Mouse (Mus musculus): ENCODE results near the gene Ccdc62. TPM values are rescaled to one million over a fixed set of nuclear protein-coding genes. Genes with fewer than 3 reads are reported as not detected.

Gene Ccdc62
- polyA plus RNA-seq, 1 experiment from 2014 or later: 0.93 TPM

DNA sequence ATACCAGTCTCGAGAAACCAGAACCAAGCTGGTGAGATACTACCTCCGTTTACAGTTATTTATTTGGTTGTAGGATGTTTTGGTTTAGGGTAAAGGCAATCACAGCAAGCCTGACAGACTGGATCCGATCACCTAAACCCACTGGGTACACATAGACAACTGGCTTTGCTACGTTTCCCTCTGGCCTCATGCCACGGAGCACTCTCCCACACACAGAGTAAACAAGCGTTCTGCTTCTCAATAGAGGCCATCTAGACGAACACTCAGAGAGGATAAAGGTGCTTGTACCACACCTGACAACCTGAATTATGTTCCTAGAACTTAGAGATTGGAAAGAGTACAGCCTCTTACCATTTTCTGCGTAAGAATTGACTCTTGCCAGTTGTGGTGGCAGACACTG lies 29.6 kb downstream of the Ccdc62 start:
- 89% methylated on average over 8 of the region's 8 CpGs for WGBS (ENCODE audit: missing documents)
- Histone ChIP-seq H3K4me3 (ENCODE audit: inconsistent target) (no peak overlapping the region), H3K27ac (no peak overlapping the region), H3K79me2 (ENCODE audit: inconsistent target) (no peaks in the 10 kb centered on the region), H3K36me3 (ENCODE audit: inconsistent target) (no peaks in the 10 kb centered on the region)

- Histone ChIP-seq H3K27ac (no peak overlapping the region), H3K36me3 (ENCODE audit: inconsistent target) (no peaks in the 10 kb centered on the region), H3K79me2 (ENCODE audit: inconsistent target) (no peaks in the 10 kb centered on the region), H3K4me3 (ENCODE audit: inconsistent target) (no peak overlapping the region)
- 98% methylated on average over 10 of the region's 12 CpGs for WGBS (ENCODE audit: missing documents)
These were observed 30.6 kb downstream of the Ccdc62 start for GRCm38 (mm10) chr5:123961046-123961445.

GRCm38 (mm10) chr5:123964208-123964607 lies 33.7 kb downstream of the Ccdc62 start:
- Histone ChIP-seq H3K27ac (no peak overlapping the region), H3K4me3 (ENCODE audit: inconsistent target) (no peak overlapping the region), H3K79me2 (ENCODE audit: inconsistent target) (no peaks in the 10 kb centered on the region), H3K36me3 (ENCODE audit: inconsistent target) (no peaks in the 10 kb centered on the region)
- 95% methylated on average over 4 of the region's 4 CpGs for WGBS (ENCODE audit: missing documents)

DNA sequence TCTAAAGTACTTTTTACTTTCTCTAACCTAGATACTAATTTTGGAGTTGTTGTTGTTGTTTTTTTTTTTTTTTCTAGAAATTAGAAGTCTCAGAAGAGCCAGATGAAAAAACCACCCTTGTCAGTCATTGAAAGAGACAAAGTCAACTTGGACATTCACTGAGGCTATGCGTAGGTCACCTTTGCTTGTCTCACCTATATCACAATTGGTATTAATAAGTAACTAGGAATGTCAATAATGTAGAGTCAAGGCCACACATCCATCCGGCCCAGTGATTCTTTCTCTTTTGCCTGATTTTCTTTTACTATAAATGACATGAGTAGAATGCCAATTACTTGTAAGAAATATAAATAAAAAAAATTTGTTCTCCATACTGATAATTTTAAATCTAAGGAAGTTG lies 36.3 kb downstream of the Ccdc62 start:
- Histone ChIP-seq H3K79me2 (ENCODE audit: inconsistent target) (no peaks in the 10 kb centered on the region), H3K36me3 (ENCODE audit: inconsistent target) (no peaks in the 10 kb centered on the region), H3K27ac (no peak overlapping the region), H3K4me3 (ENCODE audit: inconsistent target) (no peak overlapping the region)
- WGBS (ENCODE audit: missing documents): 93% methylated on average over 2 of the region's 2 CpGs

DNA sequence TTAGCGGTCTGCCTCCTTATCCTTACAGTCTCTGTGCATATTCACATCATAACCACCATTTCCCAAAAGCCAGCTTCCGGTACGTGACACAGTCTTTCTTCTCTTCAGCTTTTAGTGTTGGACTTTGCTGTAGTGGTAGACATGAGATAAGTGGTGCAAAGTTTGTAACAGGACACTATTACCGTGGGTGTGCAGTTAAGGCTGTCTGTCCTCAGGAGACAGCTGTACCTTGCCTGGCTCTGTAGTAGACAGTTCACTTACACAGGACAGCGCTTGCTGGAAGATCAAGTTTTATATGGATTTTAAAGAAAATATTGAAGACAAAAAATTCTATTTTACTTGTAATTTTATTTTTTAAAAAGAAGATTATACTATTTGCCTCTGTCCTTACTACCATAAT lies 38.0 kb downstream of the Ccdc62 start:
- Histone ChIP-seq H3K4me3 (ENCODE audit: inconsistent target) (no peak overlapping the region), H3K27ac (no peak overlapping the region), H3K79me2 (ENCODE audit: inconsistent target) (no peaks in the 10 kb centered on the region), H3K36me3 (ENCODE audit: inconsistent target) (no peaks in the 10 kb centered on the region)
- WGBS (ENCODE audit: missing documents): 97% methylated on average over 5 of the region's 5 CpGs

DNA sequence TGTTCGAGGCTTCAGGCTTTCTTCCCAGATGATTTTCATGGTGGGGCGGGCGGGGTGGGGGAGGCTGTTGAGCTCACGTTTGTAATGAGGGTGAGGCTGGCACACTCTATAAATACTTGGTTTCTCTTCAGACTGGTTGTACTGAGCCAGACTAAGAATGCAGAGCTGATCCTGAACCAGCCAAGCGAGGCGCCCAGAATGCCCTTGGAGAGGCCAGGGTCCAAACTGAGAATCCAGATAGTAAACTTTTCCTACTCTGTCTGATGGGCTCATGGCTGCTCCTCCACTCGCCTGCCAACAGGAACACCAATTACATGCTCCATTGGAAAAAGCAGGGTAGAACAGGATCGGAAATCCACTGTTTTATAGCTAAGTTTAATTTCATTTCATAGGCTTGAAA lies 38.7 kb downstream of the Ccdc62 start:
- Histone ChIP-seq H3K27ac (no peak overlapping the region), H3K36me3 (ENCODE audit: inconsistent target) (no peaks in the 10 kb centered on the region), H3K4me3 (ENCODE audit: inconsistent target) (no peak overlapping the region), H3K79me2 (ENCODE audit: inconsistent target) (no peaks in the 10 kb centered on the region)
- 92% methylated on average over 8 of the region's 8 CpGs for WGBS (ENCODE audit: missing documents)

GRCm38 (mm10) chr5:123970576-123970975 lies 40.1 kb downstream of the Ccdc62 start:
- Histone ChIP-seq H3K36me3 (ENCODE audit: inconsistent target) (no peaks in the 10 kb centered on the region), H3K27ac (no peak overlapping the region), H3K4me3 (ENCODE audit: inconsistent target) (no peak overlapping the region), H3K79me2 (ENCODE audit: inconsistent target) (no peaks in the 10 kb centered on the region)
- 81% methylated on average over 4 of the region's 4 CpGs for WGBS (ENCODE audit: missing documents)

GRCm38 (mm10) chr5:123972453-123972852 lies 42.0 kb downstream of the Ccdc62 start:
- 83% methylated on average over 6 of the region's 6 CpGs for WGBS (ENCODE audit: missing documents)
- H3K4me3 ChIP-seq (ENCODE audit: inconsistent target): no peak overlapping the region

GRCm38 (mm10) chr5:123973299-123974178 lies 43.1 kb downstream of the Ccdc62 start, which contains the start of gene Hip1r:
Gene Hip1r, plus strand, starts transcription at chr5:123973628.
- H3K79me2 ChIP-seq (ENCODE audit: inconsistent target): no peaks in the 10 kb centered on the region
- WGBS (ENCODE audit: missing documents): 1% methylated on average over 76 of the region's 106 CpGs
- H3K4me3 ChIP-seq (ENCODE audit: inconsistent target): peak within 1 kb of the TSS; percentile 20; the same call in 1 of the 2 replicates
- no peak within 1 kb of the TSS for H3K27ac ChIP-seq
- no peaks in the 10 kb centered on the region for H3K36me3 ChIP-seq (ENCODE audit: inconsistent target)

More at GRCm38 (mm10) chr5:123972453-123972852, 42.0 kb downstream of the Ccdc62 start:
- no peak overlapping the region for H3K27ac ChIP-seq
- H3K36me3 ChIP-seq (ENCODE audit: inconsistent target): no peaks in the 10 kb centered on the region
- no peaks in the 10 kb centered on the region for H3K79me2 ChIP-seq (ENCODE audit: inconsistent target)

GRCm38 (mm10) chr5:123974179-123974485 lies 43.7 kb downstream of the Ccdc62 start:
- Histone ChIP-seq H3K4me3 (ENCODE audit: inconsistent target) (peak overlapping the region; percentile 20; the same call in 1 of the 2 replicates), H3K79me2 (ENCODE audit: inconsistent target) (no peaks in the 10 kb centered on the region), H3K27ac (no peak overlapping the region), H3K36me3 (ENCODE audit: inconsistent target) (no peaks in the 10 kb centered on the region)
- 3% methylated on average over 14 of the region's 14 CpGs for WGBS (ENCODE audit: missing documents)

- Histone ChIP-seq H3K79me2 (ENCODE audit: inconsistent target) (no peaks in the 10 kb centered on the region), H3K27ac (no peak overlapping the region), H3K4me3 (ENCODE audit: inconsistent target) (no peak overlapping the region), H3K36me3 (ENCODE audit: inconsistent target) (no peaks in the 10 kb centered on the region)
- 15% methylated on average over 11 of the region's 11 CpGs for WGBS (ENCODE audit: missing documents)
These were observed 44.2 kb downstream of the Ccdc62 start for GRCm38 (mm10) chr5:123974616-123975111.

GRCm38 (mm10) chr5:123975668-123976180 lies 45.2 kb downstream of the Ccdc62 start:
- no peaks in the 10 kb centered on the region for H3K36me3 ChIP-seq (ENCODE audit: inconsistent target)
- 50% methylated on average over 6 of the region's 6 CpGs for WGBS (ENCODE audit: missing documents)
- H3K27ac ChIP-seq: no peak overlapping the region
- H3K4me3 ChIP-seq (ENCODE audit: inconsistent target): no peak overlapping the region
- H3K79me2 ChIP-seq (ENCODE audit: inconsistent target): no peaks in the 10 kb centered on the region

GRCm38 (mm10) chr5:123977231-123977630 lies 46.8 kb downstream of the Ccdc62 start:
- no peaks in the 10 kb centered on the region for H3K36me3 ChIP-seq (ENCODE audit: inconsistent target)
- H3K4me3 ChIP-seq (ENCODE audit: inconsistent target): no peak overlapping the region
- H3K27ac ChIP-seq: no peak overlapping the region
- H3K79me2 ChIP-seq (ENCODE audit: inconsistent target): no peaks in the 10 kb centered on the region
- 100% methylated on average over 3 of the region's 3 CpGs for WGBS (ENCODE audit: missing documents)

- no peaks in the 10 kb centered on the region for H3K36me3 ChIP-seq (ENCODE audit: inconsistent target)
- no peak overlapping the region for H3K27ac ChIP-seq
- H3K79me2 ChIP-seq (ENCODE audit: inconsistent target): no peaks in the 10 kb centered on the region
- no peak overlapping the region for H3K4me3 ChIP-seq (ENCODE audit: inconsistent target)
- WGBS (ENCODE audit: missing documents): 84% methylated on average over 5 of the region's 5 CpGs
These were observed 47.7 kb downstream of the Ccdc62 start for GRCm38 (mm10) chr5:123978131-123978530.

DNA sequence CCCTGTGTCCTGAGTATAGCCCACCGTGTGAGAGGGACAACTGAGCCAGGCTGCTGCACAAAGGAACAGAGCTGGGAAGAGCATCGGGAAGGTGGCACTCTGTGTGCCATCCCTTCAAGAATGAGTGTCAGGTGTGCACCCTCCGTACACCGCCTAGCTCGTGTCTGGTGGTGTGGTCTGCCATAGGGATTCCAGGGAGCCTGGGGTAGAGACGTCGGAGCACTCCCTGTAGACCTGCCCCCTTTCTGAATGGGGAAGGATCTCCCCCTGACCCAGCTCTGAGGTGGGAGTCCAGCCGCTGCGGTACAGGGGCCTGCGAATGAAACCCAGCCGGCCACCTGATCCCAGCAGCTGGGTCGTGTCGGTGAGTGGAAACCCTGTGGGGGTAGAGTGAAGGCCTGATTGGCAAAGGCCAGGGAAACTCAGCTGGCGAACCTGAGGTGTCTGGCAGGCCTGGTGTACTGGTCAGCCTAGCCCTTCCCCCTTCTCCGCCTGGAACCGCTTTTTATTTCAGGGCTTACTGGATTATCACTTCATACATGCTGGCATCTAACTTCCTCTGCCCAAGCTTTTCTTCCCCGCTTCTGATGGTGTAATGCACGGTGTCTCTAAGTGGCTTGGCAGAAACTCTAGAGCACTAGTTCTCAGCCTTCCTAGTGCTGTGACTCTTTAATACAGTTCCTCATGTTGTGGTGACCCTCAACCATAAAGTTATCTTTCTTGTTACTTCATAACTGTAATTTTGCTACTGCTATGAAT lies 48.9 kb downstream of the Ccdc62 start:
- no peak overlapping the region for H3K4me3 ChIP-seq (ENCODE audit: inconsistent target)
- no peaks in the 10 kb centered on the region for H3K36me3 ChIP-seq (ENCODE audit: inconsistent target)
- H3K79me2 ChIP-seq (ENCODE audit: inconsistent target): no peaks in the 10 kb centered on the region
- H3K27ac ChIP-seq: no peak overlapping the region
- 57% methylated on average over 18 of the region's 18 CpGs for WGBS (ENCODE audit: missing documents)

Measured in macrophage (primary cell).